Comparison of ENCODE assay signal across 7 mouse cellular contexts in the genomic region with DNA sequence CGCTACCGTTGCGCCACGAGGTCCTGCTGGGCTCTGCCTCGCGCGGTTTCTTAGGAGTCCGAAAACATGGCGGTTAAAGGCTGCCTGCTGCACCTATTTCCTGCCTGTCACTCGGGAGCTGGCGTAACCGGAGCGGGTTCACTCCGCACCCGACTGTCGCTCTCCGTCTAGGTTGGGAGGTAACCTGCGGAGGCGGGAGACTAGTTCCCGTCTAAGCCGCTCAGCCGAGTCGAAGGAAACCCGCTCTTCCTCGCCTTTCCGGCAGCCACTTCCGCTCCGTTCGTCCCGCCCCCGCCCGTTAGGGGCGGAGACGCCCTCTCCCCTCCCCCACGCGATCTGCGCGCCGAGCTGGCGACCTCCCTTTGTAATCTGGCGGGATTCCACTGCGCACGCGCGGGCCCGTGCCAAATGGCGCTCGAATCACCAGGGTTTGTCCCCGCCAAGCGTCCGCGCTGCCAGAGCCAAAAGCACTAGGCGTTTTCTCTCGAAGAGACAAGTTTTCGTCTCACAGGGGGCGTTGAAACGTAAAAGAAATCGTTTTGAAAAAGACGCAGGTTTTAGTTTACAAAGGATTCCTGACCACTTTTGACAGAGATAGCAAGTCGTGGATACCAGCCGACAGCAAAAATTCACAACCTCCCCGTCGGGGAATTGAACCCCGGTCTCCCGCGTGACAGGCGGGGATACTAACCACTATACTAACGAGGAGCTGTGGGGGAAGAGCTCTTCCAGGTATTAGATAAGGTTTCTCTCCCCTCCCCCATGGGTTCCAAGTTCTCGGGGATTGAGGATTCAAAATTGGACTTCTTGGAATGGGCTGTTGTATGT. TPM values are rescaled to one million over a fixed set of nuclear protein-coding genes. Genes with fewer than 3 reads are reported as not detected.
A peak's percentile ranks its signal among the peaks of the same experiment; 100 is the strongest.
DNase-seq lines count a peak whose midpoint lies in the region; ATAC-seq and TF ChIP-seq lines count a peak whose summit lies in the region.

No protein-coding gene starts in this region.

- H3K9ac ChIP-seq in embryonic facial prominence, embryonic 12.5 days: peak overlapping the region; percentile 50
- peak overlapping the region; percentile 65 for H3K9ac ChIP-seq in limb, embryonic 12.5 days (replicated peaks)
- H3K9ac ChIP-seq in midbrain, embryonic 15.5 days: peak overlapping the region; percentile 63

- H3K27ac ChIP-seq in embryonic facial prominence, embryonic 12.5 days: peak overlapping the region; percentile 99
- peak overlapping the region; percentile 95 for H3K27ac ChIP-seq in kidney, adult 2 months (ENCODE audit: insufficient read depth, low read depth, low read length)
- H3K27ac ChIP-seq in limb, embryonic 12.5 days: peak overlapping the region; percentile 99
- peak overlapping the region; percentile 99 for H3K27ac ChIP-seq in midbrain, embryonic 15.5 days
- H3K27ac ChIP-seq in spleen, adult 2 months (ENCODE audit: insufficient read depth, low read length): peak overlapping the region; percentile 97

- H3K27me3 ChIP-seq in embryonic facial prominence, embryonic 12.5 days: no peaks in the 10 kb centered on the region
- no peaks in the 10 kb centered on the region for H3K27me3 ChIP-seq in kidney, adult 2 months (replicated peaks; ENCODE audit: control insufficient read depth, insufficient read depth, low read length)
- H3K27me3 ChIP-seq in limb, embryonic 12.5 days: no peaks in the 10 kb centered on the region
- no peaks in the 10 kb centered on the region for H3K27me3 ChIP-seq in midbrain, embryonic 15.5 days (replicated peaks)
- no peaks in the 10 kb centered on the region for H3K27me3 ChIP-seq in spleen, adult 2 months (ENCODE audit: control insufficient read depth, insufficient read depth, low read length)

- peak; percentile 92 for TF ChIP-seq POLR2A in kidney, adult 2 months (IDR thresholded peaks at IDR 0.05; ENCODE audit: low read depth, low read length)
- TF ChIP-seq POLR2A in spleen, adult 2 months (IDR thresholded peaks at IDR 0.05; ENCODE audit: low read depth, low read length): peak; percentile 76

- WGBS in embryonic facial prominence, embryonic 12.5 days: under 1% methylated on average over 69 of the region's 69 CpGs
- under 1% methylated on average over 69 of the region's 69 CpGs for WGBS in kidney, adult 2 months
- WGBS in limb, embryonic 12.5 days: under 1% methylated on average over 69 of the region's 69 CpGs
- WGBS in midbrain, embryonic 15.5 days: under 1% methylated on average over 69 of the region's 69 CpGs
- WGBS in spleen, adult 2 months: under 1% methylated on average over 69 of the region's 69 CpGs

- peak; percentile 86 for ATAC-seq in embryonic facial prominence, embryonic 12.5 days (ENCODE audit: insufficient number of reproducible peaks, insufficient read depth, low FRiP score, low TSS enrichment)
- peak; percentile 88 for ATAC-seq in limb, embryonic 12.5 days (ENCODE audit: insufficient number of reproducible peaks, insufficient read depth, low FRiP score, low TSS enrichment, low read depth)
- ATAC-seq in midbrain, embryonic 15.5 days (replicated peaks): peak; percentile 93

- TF ChIP-seq CTCF in kidney, adult 2 months (conservative IDR thresholded peaks at IDR 0.05; ENCODE audit: insufficient read depth, insufficient read length, low read depth, low read length): no peak
- no peak for TF ChIP-seq CTCF in spleen, adult 2 months (IDR thresholded peaks at IDR 0.05; ENCODE audit: extremely low read depth, insufficient read depth, insufficient read length, insufficient replicate concordance)

- peak; percentile 100 for DNase-seq in adrenal gland, postnatal 25 days
- DNase-seq in heart, adult 18-20 months: peak; percentile 99 to 100
- peak; percentile 99 for DNase-seq in kidney, adult 2 months
- peak; percentile 95 to 98 for DNase-seq in spleen, adult 2 months (ENCODE audit: low read depth in 1 of 2, low spot score in 2 of 2)

- H3K4me1 ChIP-seq in embryonic facial prominence, embryonic 12.5 days: peaks cover 16% of the 10 kb centered on the region
- H3K4me1 ChIP-seq in kidney, adult 2 months (ENCODE audit: control insufficient read depth, insufficient read depth, low read length): peaks cover 13% of the 10 kb centered on the region; the same call in 1 of the 2 replicates
- H3K4me1 ChIP-seq in limb, embryonic 12.5 days (replicated peaks): peaks cover 17% of the 10 kb centered on the region
- peaks cover 26% of the 10 kb centered on the region for H3K4me1 ChIP-seq in midbrain, embryonic 15.5 days
- peaks cover 4% of the 10 kb centered on the region; the same call in 1 of the 2 replicates for H3K4me1 ChIP-seq in spleen, adult 2 months (ENCODE audit: control insufficient read depth, insufficient read depth, insufficient read length)

- peak overlapping the region; percentile 42 for H3K4me3 ChIP-seq in embryonic facial prominence, embryonic 12.5 days
- peak overlapping the region; percentile 60 for H3K4me3 ChIP-seq in kidney, adult 2 months (ENCODE audit: insufficient read depth, low read depth, low read length)
- H3K4me3 ChIP-seq in limb, embryonic 12.5 days (replicated peaks): peak overlapping the region; percentile 51
- peak overlapping the region; percentile 63 for H3K4me3 ChIP-seq in midbrain, embryonic 15.5 days
- peak overlapping the region; percentile 81 for H3K4me3 ChIP-seq in spleen, adult 2 months (ENCODE audit: extremely low read depth, insufficient read depth, insufficient read length)

- peak overlapping the region; percentile 45 for H3K4me2 ChIP-seq in embryonic facial prominence, embryonic 12.5 days (replicated peaks)
- peak overlapping the region; percentile 57 for H3K4me2 ChIP-seq in limb, embryonic 12.5 days
- peak overlapping the region; percentile 50 for H3K4me2 ChIP-seq in midbrain, embryonic 15.5 days

- H3K36me3 ChIP-seq in embryonic facial prominence, embryonic 12.5 days: no peaks in the 10 kb centered on the region
- no peaks in the 10 kb centered on the region for H3K36me3 ChIP-seq in kidney, adult 2 months (ENCODE audit: control insufficient read depth, insufficient read depth, low read length)
- H3K36me3 ChIP-seq in limb, embryonic 12.5 days: no peaks in the 10 kb centered on the region
- no peaks in the 10 kb centered on the region for H3K36me3 ChIP-seq in midbrain, embryonic 15.5 days (replicated peaks)
- no peaks in the 10 kb centered on the region for H3K36me3 ChIP-seq in spleen, adult 2 months (ENCODE audit: control insufficient read depth, insufficient read depth, low read length)

- H3K9me3 ChIP-seq in embryonic facial prominence, embryonic 12.5 days: no peaks in the 10 kb centered on the region
- no peaks in the 10 kb centered on the region for H3K9me3 ChIP-seq in limb, embryonic 12.5 days
- H3K9me3 ChIP-seq in midbrain, embryonic 15.5 days: no peaks in the 10 kb centered on the region

RNA-seq across cellular contexts. Expression of a gene that starts 0.6 kb away (rescaled TPM):
- total RNA-seq in adrenal gland, postnatal 25 days (2021): 119 and 123 TPM in 2 replicates
- polyA plus RNA-seq in embryonic facial prominence, embryonic 12.5 days (2016; fragmentation: Nextera tagmentation; extraction: Ambion mirVana): 366 and 400 TPM in 2 replicates
- 10 to 100 TPM; 34.0 to 42.4 TPM for total RNA-seq in heart, adult 18-20 months (2021)
- 20.0 and 21.1 TPM in 2 replicates for polyA plus RNA-seq in kidney, adult 2 months (2012; rRNA removed)
- polyA plus RNA-seq in limb, embryonic 12.5 days (2016; fragmentation: Nextera tagmentation; extraction: Ambion mirVana): 436 and 444 TPM in 2 replicates
- polyA plus RNA-seq in midbrain, embryonic 15.5 days (2015; fragmentation: Nextera tagmentation; extraction: Ambion mirVana): 106 and 110 TPM in 2 replicates
- polyA plus RNA-seq in spleen, adult 2 months (2012; rRNA removed): 37.0 and 65.6 TPM in 2 replicates

RNA-seq across cellular contexts. Expression of a gene that starts 57.8 kb away (rescaled TPM):
- total RNA-seq in adrenal gland, postnatal 25 days (2021): 873 and 948 TPM in 2 replicates
- 400 and 412 TPM in 2 replicates for polyA plus RNA-seq in embryonic facial prominence, embryonic 12.5 days (2016; fragmentation: Nextera tagmentation; extraction: Ambion mirVana)
- total RNA-seq in heart, adult 18-20 months (2021): 1,000 to 10,000 TPM; 2,644 to 2,919 TPM
- polyA plus RNA-seq in kidney, adult 2 months (2012; rRNA removed): 717 and 832 TPM in 2 replicates
- polyA plus RNA-seq in limb, embryonic 12.5 days (2016; fragmentation: Nextera tagmentation; extraction: Ambion mirVana): 393 and 402 TPM in 2 replicates
- 542 and 550 TPM in 2 replicates for polyA plus RNA-seq in midbrain, embryonic 15.5 days (2015; fragmentation: Nextera tagmentation; extraction: Ambion mirVana)
- polyA plus RNA-seq in spleen, adult 2 months (2012; rRNA removed): 173 and 245 TPM in 2 replicates

Comparison
In these comparisons a context has a peak if more than half of its experiments do, and no peak if none do; other contexts are left out.
1. Peak in every context shown above with its lines: DNase-seq, ATAC-seq, H3K4me3 ChIP-seq and H3K27ac ChIP-seq.